Mouse (Mus musculus) heart, postnatal 4 days (tissue): ENCODE data around the gene Ceacam15. TPM values are rescaled to one million over a fixed set of nuclear protein-coding genes. Genes with fewer than 3 reads are reported as not detected.

ENCODE experiments used
- DNase-seq: peaks from one replicate; pipeline ENCODE4 v3.0.0; 2021
- total RNA-seq, 2 experiments: library from RNA; stranded (reverse); gene quantifications; 2 replicates each; pipeline ENCODE4 v1.2.3; 2021

The Ceacam15 gene
- total RNA-seq, 2 experiments from 2014 or later = 0.38 to 0.64 TPM

DNA sequence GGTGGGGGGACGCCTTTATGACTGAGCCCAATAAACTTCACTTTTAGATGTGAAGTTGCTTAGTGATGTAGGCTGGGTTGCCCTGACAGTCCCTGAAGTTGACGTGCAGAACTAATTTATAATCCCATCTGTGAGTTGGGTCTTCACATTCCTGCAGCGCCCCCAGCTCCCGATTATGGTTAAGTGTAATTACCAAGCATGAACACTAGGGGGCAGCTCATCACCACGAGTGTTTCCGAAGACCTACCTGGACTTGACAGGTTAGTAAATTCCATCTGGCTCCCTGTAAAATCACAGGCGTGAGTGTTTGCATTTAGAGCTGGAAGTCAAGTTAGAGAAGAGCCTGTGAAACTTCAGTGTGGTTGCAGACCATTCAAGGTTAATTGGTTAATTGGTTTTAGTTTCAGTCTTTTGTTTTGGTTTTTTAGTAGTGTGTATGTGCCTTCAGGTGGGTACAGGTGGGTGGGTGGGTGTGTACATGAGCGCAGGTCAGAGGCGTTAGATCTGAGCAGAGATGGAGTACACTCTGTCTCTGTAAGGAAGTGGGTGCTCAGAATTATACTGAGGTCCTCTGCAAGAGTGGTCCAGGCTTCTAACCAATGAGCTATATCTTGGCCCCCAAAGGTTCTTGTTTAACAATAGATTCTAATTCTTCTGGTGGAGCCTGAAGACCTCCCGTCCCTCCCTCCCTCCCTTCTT, 45.8 kb downstream of the Ceacam15 start:
- peak; percentile 66 for DNase-seq

DNA sequence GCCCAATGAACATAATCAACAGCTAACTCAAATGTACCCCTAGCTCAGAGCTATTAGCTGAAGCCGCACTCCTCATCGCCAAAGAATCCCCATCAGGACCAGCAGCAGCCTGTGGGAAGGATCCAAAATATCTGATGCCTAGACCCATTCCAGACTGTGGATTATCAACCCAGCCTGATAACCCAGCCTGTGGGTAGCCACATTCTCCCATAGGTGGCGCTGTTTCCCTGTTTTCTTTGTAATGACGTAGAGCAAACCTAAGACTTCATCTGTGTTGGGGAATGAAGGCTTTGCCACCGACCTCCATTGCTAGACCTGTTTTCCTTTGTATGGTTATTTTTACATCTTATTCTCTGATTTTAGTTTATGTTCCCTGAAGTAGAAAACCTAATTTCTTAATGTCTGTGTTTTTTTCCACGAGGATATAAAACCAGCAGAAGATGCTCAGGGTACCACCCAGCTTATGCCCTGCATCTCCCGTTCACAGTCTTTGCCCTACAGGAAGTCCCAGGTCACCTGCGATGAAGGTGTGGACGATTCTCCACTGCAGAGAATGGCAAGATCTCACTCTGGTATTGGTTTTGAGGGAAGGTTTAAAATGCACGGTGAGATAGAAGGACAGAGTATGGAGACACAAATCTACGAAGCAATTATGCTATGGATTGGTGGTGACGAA, 47.3 kb downstream of the Ceacam15 start:
- DNase-seq = peak; percentile 82

- DNase-seq = no peak
These were observed 51.8 kb downstream of the Ceacam15 start for GRCm38 (mm10) chr7:16623687-16624086.

GRCm38 (mm10) chr7:16623131-16623530, 52.4 kb downstream of the Ceacam15 start:
- no peak for DNase-seq

Other genes starting within 250 kb of the Ceacam15 start
- gene Tmem160, start 222.9 kb downstream of the Ceacam15 start, total RNA-seq = 10 to 100 TPM; 70.3 to 77.9 TPM
- gene Npas1, start 198.0 kb downstream of the Ceacam15 start, total RNA-seq = not detected
- gene Arhgap35, start 60.7 kb downstream of the Ceacam15 start, total RNA-seq = 10 to 100 TPM; 71.9 to 74.5 TPM
- gene Ceacam9, start 46.2 kb upstream of the Ceacam15 start, total RNA-seq = not detected
- 100 to 1,000 TPM; 127 to 129 TPM for gene Ap2s1, start 62.7 kb upstream of the Ceacam15 start, total RNA-seq
- 10 to 100 TPM; 28.4 to 28.7 TPM for gene Slc1a5, start 105.6 kb upstream of the Ceacam15 start, total RNA-seq
- gene Strn4, start 140.2 kb upstream of the Ceacam15 start, total RNA-seq = 10 to 100 TPM; 87.0 to 99.9 TPM
- 10 to 100 TPM; 45.0 to 49.2 TPM for gene Fkrp, start 141.0 kb upstream of the Ceacam15 start, total RNA-seq
- 10 to 100 TPM; 23.0 to 23.4 TPM for gene Prkd2, start 167.2 kb upstream of the Ceacam15 start, total RNA-seq
- 10 to 100 TPM; 45.2 to 48.6 TPM for gene Dact3, start 199.6 kb upstream of the Ceacam15 start, total RNA-seq
- gene Gng8, start 216.1 kb upstream of the Ceacam15 start, total RNA-seq = 1 to 10 TPM; 1.4 to 1.8 TPM
- gene Ptgir, start 230.8 kb upstream of the Ceacam15 start, total RNA-seq = 1 to 10 TPM; 1.9 to 2.7 TPM
- gene Calm3, start 248.4 kb upstream of the Ceacam15 start, total RNA-seq = 100 to 1,000 TPM; 309 to 310 TPM